Mouse (Mus musculus) ES-E14 (cell line): ENCODE data around the gene Herc1. TPM values are rescaled to one million over a fixed set of nuclear protein-coding genes. Genes with fewer than 3 reads are reported as not detected.

ENCODE experiments used
- DNase-seq: peaks from one replicate; pipeline ENCODE4 v3.0.0-alpha.2; 2013; ENCODE audit warnings: low read depth, low spot score
- H3K27ac ChIP-seq: 2 replicates; pipeline ENCODE4 v1.5.1; 2012; ENCODE audit warnings: low read depth, mild to moderate bottlenecking, low read length, moderate library complexity, mixed read lengths; ENCODE audit not compliant: poor library complexity, insufficient read depth, severe bottlenecking
- H3K36me3 ChIP-seq: 2 replicates; pipeline ENCODE4 v1.6.1; 2012; ENCODE audit warnings: mild to moderate bottlenecking, low read length, moderate library complexity, mixed read lengths; ENCODE audit not compliant: control insufficient read depth, poor library complexity, insufficient read depth, severe bottlenecking
- H3K4me1 ChIP-seq, 2 experiments: fragments of 150-350 bp in 1 of 2; sonication (generic) in 1 of 2; 2 replicates each; pipeline ENCODE4 v1.6.1; 2012; ENCODE audit warnings: low read length in 2 of 2, mild to moderate bottlenecking in 1 of 2, mixed read lengths in 1 of 2; ENCODE audit not compliant: control insufficient read depth in 2 of 2, insufficient read depth in 2 of 2, poor library complexity in 1 of 2
- H3K4me3 ChIP-seq, 2 experiments: fragments of 150-350 bp in 1 of 2; sonication (generic) in 1 of 2; 2 replicates each; pipeline ENCODE4 v1.5.1; 2012; ENCODE audit warnings: low read length in 2 of 2, low read depth in 1 of 2, mild to moderate bottlenecking in 1 of 2, mixed read lengths in 1 of 2; ENCODE audit not compliant: insufficient read depth in 1 of 2, poor library complexity in 1 of 2, severe bottlenecking in 1 of 2
- H3K9ac ChIP-seq: 2 replicates; pipeline ENCODE4 v1.6.1; 2012; ENCODE audit warnings: low read depth, mild to moderate bottlenecking, low read length, mixed read lengths; ENCODE audit not compliant: poor library complexity, insufficient read depth, severe bottlenecking
- H3K9me3 ChIP-seq: fragments of 150-350 bp; sonication (generic); 2 replicates; pipeline ENCODE4 v1.6.1; 2012; ENCODE audit warnings: low read depth, mild to moderate bottlenecking, low read length; ENCODE audit not compliant: control insufficient read depth, insufficient read depth
- CHD2 ChIP-seq: IDR thresholded peaks from 2 replicates; pipeline ENCODE4 v1.6.1; 2014; ENCODE audit warnings: mild to moderate bottlenecking, low read depth, low read length, inconsistent platforms
- HCFC1 ChIP-seq: IDR thresholded peaks from 2 replicates; pipeline ENCODE4 v1.6.1; 2012; ENCODE audit warnings: low read length, inconsistent platforms, borderline replicate concordance; ENCODE audit not compliant: insufficient read depth
- MAFK ChIP-seq: IDR thresholded peaks from 2 replicates; pipeline ENCODE4 v1.6.1; 2014; ENCODE audit warnings: mild to moderate bottlenecking, low read depth, low read length, inconsistent platforms; ENCODE audit not compliant: insufficient read depth
- ZC3H11A ChIP-seq: IDR thresholded peaks from 2 replicates; pipeline ENCODE4 v1.6.1; 2012; ENCODE audit warnings: low read depth, mild to moderate bottlenecking, inconsistent platforms, low read length, borderline replicate concordance
- ZNF384 ChIP-seq: IDR thresholded peaks from 2 replicates; pipeline ENCODE4 v1.6.1; 2012; ENCODE audit warnings: low read depth, low read length, inconsistent platforms
- in situ Hi-C, 2 experiments: fragments of 600-800 bp; cut with MboI; formaldehyde crosslinking; loops; one replicate each; pipeline ENCODE4 v1.15.1; 2025; ENCODE audit warnings: low sequenced_read_pairs in 2 of 2, inconsistent platforms in 1 of 2; ENCODE audit not compliant: unreplicated experiment in 2 of 2
- total RNA-seq: library from RNA; depleted of rRNA; stranded (reverse); fragments of 300-350 nt; gene quantifications from 2 replicates; pipeline ENCODE4 v1.2.3, GENCODE M21; 2012

Herc1 gene
- total RNA-seq, 1 experiment, result 43.3 TPM

- no peaks in the 10 kb centered on the region; the same call in 1 of the 2 replicates for H3K36me3 ChIP-seq
- H3K4me1 ChIP-seq, result no peaks in the 10 kb centered on the region
- no peak overlapping the region for H3K4me3 ChIP-seq
- TF ChIP-seq CHD2 (no peak), MAFK (no peak), ZNF384 (no peak), ZC3H11A (no peak), HCFC1 (no peak)
- no peak for DNase-seq
- H3K9me3 ChIP-seq, result no peaks in the 10 kb centered on the region
- H3K9ac ChIP-seq, result no peak overlapping the region
- in situ Hi-C loops, result no loop called here
- H3K27ac ChIP-seq, result no peak overlapping the region
Observed at GRCm38 (mm10) chr9:66393304-66393703, 43.1 kb downstream of the Herc1 start.

GRCm38 (mm10) chr9:66423492-66423891 is 73.2 kb downstream of the Herc1 start:
- no peak overlapping the region for H3K4me3 ChIP-seq
- no peaks in the 10 kb centered on the region for H3K9me3 ChIP-seq
- TF ChIP-seq CHD2, result no peak
- TF ChIP-seq ZC3H11A, result no peak
- TF ChIP-seq HCFC1, result no peak
- TF ChIP-seq ZNF384, result no peak
- no peak for TF ChIP-seq MAFK
- in situ Hi-C loops, result no loop called here
- H3K4me1 ChIP-seq, result no peaks in the 10 kb centered on the region
- DNase-seq, result no peak
- H3K9ac ChIP-seq, result no peak overlapping the region
- H3K27ac ChIP-seq, result no peak overlapping the region
- H3K36me3 ChIP-seq, result peaks cover 2% of the 10 kb centered on the region

GRCm38 (mm10) chr9:66440007-66440406 is 89.8 kb downstream of the Herc1 start:
- Histone ChIP-seq H3K4me1 (no peaks in the 10 kb centered on the region), H3K4me3 (no peak overlapping the region), H3K27ac (no peak overlapping the region), H3K36me3 (peaks cover 4% of the 10 kb centered on the region), H3K9ac (no peak overlapping the region), H3K9me3 (no peaks in the 10 kb centered on the region)
- TF ChIP-seq ZNF384 (no peak), CHD2 (no peak), ZC3H11A (no peak), HCFC1 (no peak), MAFK (no peak)
- DNase-seq, result no peak
- in situ Hi-C loops, result no loop called here

DNA sequence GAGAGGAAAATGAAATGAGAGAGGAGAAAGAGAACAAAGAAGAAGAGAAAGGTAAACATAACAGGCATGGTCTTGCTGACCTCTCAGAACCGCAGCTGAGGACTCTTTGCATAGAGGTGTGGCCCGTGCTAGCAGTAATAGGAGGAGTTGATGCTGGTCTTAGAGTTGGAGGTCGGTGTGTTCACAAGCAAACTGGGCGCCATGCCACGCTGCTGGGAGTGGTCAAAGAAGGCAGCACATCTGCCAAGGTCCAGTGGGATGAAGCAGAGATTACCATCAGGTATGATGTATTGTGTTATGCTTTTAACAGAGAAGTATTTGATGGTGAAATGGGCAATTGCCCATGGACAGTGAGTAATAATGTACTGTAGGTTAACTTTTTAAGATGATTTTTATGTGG is 98.0 kb downstream of the Herc1 start:
- in situ Hi-C loops, result no loop called here
- TF ChIP-seq MAFK (no peak), ZC3H11A (no peak), ZNF384 (no peak), HCFC1 (no peak), CHD2 (no peak)
- H3K9ac ChIP-seq, result no peak overlapping the region
- H3K4me1 ChIP-seq, result no peaks in the 10 kb centered on the region
- H3K36me3 ChIP-seq, result peaks cover 10% of the 10 kb centered on the region
- H3K27ac ChIP-seq, result no peak overlapping the region
- no peak overlapping the region for H3K4me3 ChIP-seq
- DNase-seq, result no peak
- no peaks in the 10 kb centered on the region for H3K9me3 ChIP-seq

- Histone ChIP-seq H3K9me3 (no peaks in the 10 kb centered on the region), H3K4me1 (no peaks in the 10 kb centered on the region), H3K9ac (no peak overlapping the region), H3K4me3 (no peak overlapping the region), H3K27ac (no peak overlapping the region), H3K36me3 (peaks cover 10% of the 10 kb centered on the region)
- DNase-seq, result peak; percentile 28
- in situ Hi-C loops, result no loop called here
- TF ChIP-seq ZC3H11A (0 out of 2 replicates have a peak, but pooled peaks have one; percentile 24), MAFK (no peak)
Observed at GRCm38 (mm10) chr9:66465087-66465486, 114.8 kb downstream of the Herc1 start.
